Mouse (Mus musculus) limb, embryonic 13.5 days (tissue): Measurements from ENCODE around the gene Pcyt2. TPM values are rescaled to one million over a fixed set of nuclear protein-coding genes. Genes with fewer than 3 reads are reported as not detected.
A peak's percentile ranks its signal among the peaks of the same experiment; 100 is the strongest.

Experiments
- ATAC-seq: fragments of 200-750 bp; cut with Nextera tagmentation; 2 replicates; pipeline ENCODE4 v1.8.0; 2017; ENCODE audit warnings: low read depth, moderate number of reproducible peaks, moderate TSS enrichment; ENCODE audit not compliant: low FRiP score
- H3K27ac ChIP-seq: fragments of 300-500 bp; sonication (generic); 2 replicates; pipeline ENCODE4 v1.5.1; 2015; ENCODE audit warnings: inconsistent platforms, mild to moderate bottlenecking, moderate library complexity
- H3K27me3 ChIP-seq: fragments of 300-500 bp; sonication (generic); 2 replicates; pipeline ENCODE4 v1.6.1; 2015; ENCODE audit warnings: mild to moderate bottlenecking, inconsistent platforms
- H3K36me3 ChIP-seq: fragments of 300-500 bp; sonication (generic); 2 replicates; pipeline ENCODE4 v1.6.1; 2015; ENCODE audit warnings: inconsistent platforms, mild to moderate bottlenecking, moderate library complexity
- H3K4me1 ChIP-seq: fragments of 300-500 bp; sonication (generic); 2 replicates; pipeline ENCODE4 v1.6.1; 2015; ENCODE audit warnings: inconsistent platforms
- H3K4me2 ChIP-seq: fragments of 300-500 bp; sonication (generic); replicated peaks from 2 replicates; pipeline ENCODE4 v1.6.1; 2015; ENCODE audit warnings: inconsistent platforms, mild to moderate bottlenecking, moderate library complexity
- H3K4me3 ChIP-seq: fragments of 300-500 bp; sonication (generic); 2 replicates; pipeline ENCODE4 v1.5.1; 2015; ENCODE audit warnings: moderate library complexity, mild to moderate bottlenecking, inconsistent platforms
- H3K9ac ChIP-seq: fragments of 300-500 bp; sonication (generic); 2 replicates; pipeline ENCODE4 v1.6.1; 2015; ENCODE audit warnings: mild to moderate bottlenecking, inconsistent platforms
- H3K9me3 ChIP-seq: fragments of 300-500 bp; sonication (generic); 2 replicates; pipeline ENCODE4 v1.6.1; 2016; ENCODE audit warnings: inconsistent platforms
- WGBS: fragments of 180-500 bp; shearing (Covaris S2); methylation state at CpG from one replicate; pipeline ENCODE4 v1.1.7; 2015; 5-methylcytosine and 5-hydroxymethylcytosine counted together
- polyA plus RNA-seq: library from polyadenylated mRNA; unstranded; fragments of >200 nt; fragmentation: Nextera tagmentation; extraction: Ambion mirVana; gene quantifications from 2 replicates; pipeline ENCODE4 v1.2.1, GENCODE M21; 2015

Gene Pcyt2
- polyA plus RNA-seq, 1 experiment from 2014 or later = 150 TPM

DNA sequence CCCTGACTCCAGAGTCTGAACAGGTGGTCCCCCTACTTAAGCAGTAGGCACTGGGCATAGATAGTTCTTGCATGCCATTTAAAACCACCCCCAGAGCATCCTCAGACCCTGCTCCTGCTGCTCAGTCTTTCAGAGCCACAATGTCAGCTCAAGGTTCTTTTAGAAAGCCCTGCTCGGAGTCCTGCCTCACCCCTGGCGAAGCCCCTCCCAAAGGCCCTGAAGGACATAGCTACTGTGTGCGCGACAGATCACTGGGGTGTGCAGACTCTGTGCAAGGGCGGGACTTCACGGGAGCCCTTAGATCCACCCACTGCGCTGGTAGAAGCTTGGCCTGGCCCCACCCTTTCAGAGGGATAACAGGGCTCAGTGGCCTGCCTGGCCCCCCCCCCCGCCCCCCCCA is 8.5 kb downstream of the Pcyt2 start:
- Histone ChIP-seq H3K27me3 (peaks cover 25% of the 10 kb centered on the region), H3K4me2 (peak overlapping the region; percentile 67; the same call in 1 of the 2 replicates), H3K9ac (peak overlapping the region; percentile 63; the same call in 1 of the 2 replicates), H3K27ac (no peak overlapping the region), H3K36me3 (peaks cover 79% of the 10 kb centered on the region), H3K4me1 (peaks cover 20% of the 10 kb centered on the region), H3K9me3 (no peaks in the 10 kb centered on the region), H3K4me3 (no peak overlapping the region)
- ATAC-seq = no peak
- WGBS = 47% methylated on average over 7 of the region's 8 CpGs

DNA sequence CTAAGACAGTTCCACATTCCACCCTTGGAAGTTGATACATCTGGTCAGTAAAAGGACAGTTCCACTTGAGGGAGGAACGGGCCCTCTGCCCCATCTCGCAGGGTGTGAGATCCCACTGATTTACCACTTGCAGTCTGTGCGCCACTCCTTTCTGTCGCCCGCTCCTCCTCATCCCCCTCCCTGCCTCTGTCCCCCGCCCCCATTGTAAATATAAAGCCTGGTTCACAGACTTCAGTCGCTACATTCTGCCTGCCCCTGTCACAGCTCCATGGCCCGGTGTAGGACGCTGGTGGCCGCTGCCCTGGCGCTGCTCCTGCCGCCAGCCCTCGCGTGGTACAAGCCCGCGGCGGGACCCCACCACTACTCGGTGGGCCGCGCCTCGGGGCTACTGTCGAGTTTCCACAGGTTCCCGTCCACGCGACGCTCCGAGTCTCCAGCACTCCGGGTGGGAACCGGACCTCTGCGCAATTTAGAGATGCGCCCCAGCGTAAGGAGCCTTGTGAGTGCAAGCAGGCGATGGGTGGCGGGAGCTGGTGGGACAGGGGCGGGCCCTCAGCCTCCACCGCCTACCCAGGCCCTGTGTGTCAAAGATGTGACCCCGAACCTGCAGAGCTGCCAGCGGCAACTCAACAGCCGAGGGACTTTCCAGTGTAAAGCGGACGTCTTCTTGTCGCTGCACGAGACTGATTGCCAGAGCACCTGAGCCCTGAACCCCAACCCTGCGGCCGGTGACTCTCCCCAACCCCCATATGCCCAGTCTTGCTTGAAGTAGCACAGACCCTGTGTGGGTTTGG is 9.3 kb downstream of the Pcyt2 start, which contains the start of gene Npb:
Gene Npb (plus strand): TSS at position 237 of the 794 bp plus-strand sequence.
- H3K9ac ChIP-seq = peak within 1 kb of the TSS; percentile 63
- no peaks in the 10 kb centered on the region for H3K9me3 ChIP-seq
- H3K36me3 ChIP-seq = peaks cover 79% of the 10 kb centered on the region
- peak within 1 kb of the TSS; percentile 40 for H3K4me3 ChIP-seq
- peaks cover 20% of the 10 kb centered on the region for H3K4me1 ChIP-seq
- 4% methylated on average over 45 of the region's 45 CpGs for WGBS
- H3K27me3 ChIP-seq = peaks cover 25% of the 10 kb centered on the region
- peak within 1 kb of the TSS; percentile 67 for H3K4me2 ChIP-seq
- H3K27ac ChIP-seq = no peak within 1 kb of the TSS; the same call in 1 of the 2 replicates
- ATAC-seq = no peak

DNA sequence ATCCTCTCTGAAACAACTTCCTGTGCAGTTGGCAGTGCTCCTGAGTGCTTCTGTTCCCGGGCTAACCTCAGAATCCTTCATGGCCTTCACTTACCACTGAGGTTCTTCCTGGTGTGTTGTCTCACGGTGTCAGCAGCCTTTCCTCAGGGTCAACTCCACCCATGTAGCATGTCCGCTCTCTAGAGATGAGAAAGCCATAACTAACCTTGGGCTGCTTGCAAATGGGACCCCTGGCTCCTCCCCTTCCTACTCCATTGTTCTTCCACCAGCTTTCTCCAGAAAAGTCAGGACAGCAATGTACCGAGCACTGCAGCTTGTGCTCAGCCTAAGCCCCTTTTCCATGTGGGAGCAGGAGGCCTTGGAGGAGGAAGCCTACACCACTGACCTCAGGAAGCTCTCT is 11.0 kb downstream of the Pcyt2 start:
- no peak for ATAC-seq
- Histone ChIP-seq H3K4me3 (no peak overlapping the region), H3K27me3 (peaks cover 25% of the 10 kb centered on the region), H3K9ac (no peak overlapping the region), H3K9me3 (no peaks in the 10 kb centered on the region), H3K27ac (no peak overlapping the region; the same call in 1 of the 2 replicates), H3K4me2 (no peak overlapping the region), H3K36me3 (peaks cover 79% of the 10 kb centered on the region), H3K4me1 (peaks cover 20% of the 10 kb centered on the region)
- 83% methylated on average over 4 of the region's 4 CpGs for WGBS

DNA sequence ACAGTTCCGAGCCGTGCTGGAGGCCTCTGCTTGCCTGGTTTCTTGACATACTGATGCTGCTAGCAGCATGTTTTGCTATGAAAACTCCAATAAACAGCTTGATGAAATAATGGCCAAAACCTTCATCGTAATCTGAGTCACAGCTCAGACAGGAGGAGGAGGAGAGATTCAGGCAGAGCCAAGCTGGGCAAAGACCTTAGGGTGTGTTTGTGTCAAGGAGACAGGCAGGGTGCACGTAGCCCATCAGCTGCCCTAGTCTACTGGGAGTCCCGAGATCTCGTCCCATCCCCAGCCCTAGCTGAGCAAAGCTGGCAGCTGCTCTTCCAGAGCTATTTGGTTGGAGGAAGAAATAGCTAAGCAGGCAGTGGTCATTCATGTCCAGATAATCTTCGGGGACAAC is 12.1 kb downstream of the Pcyt2 start:
- peaks cover 78% of the 10 kb centered on the region for H3K36me3 ChIP-seq
- no peak overlapping the region for H3K9ac ChIP-seq
- H3K27ac ChIP-seq = no peak overlapping the region
- ATAC-seq = no peak
- H3K4me3 ChIP-seq = no peak overlapping the region
- H3K4me2 ChIP-seq = no peak overlapping the region
- WGBS = 88% methylated on average over 7 of the region's 7 CpGs
- H3K27me3 ChIP-seq = peaks cover 25% of the 10 kb centered on the region
- peaks cover 20% of the 10 kb centered on the region for H3K4me1 ChIP-seq
- no peaks in the 10 kb centered on the region for H3K9me3 ChIP-seq

DNA sequence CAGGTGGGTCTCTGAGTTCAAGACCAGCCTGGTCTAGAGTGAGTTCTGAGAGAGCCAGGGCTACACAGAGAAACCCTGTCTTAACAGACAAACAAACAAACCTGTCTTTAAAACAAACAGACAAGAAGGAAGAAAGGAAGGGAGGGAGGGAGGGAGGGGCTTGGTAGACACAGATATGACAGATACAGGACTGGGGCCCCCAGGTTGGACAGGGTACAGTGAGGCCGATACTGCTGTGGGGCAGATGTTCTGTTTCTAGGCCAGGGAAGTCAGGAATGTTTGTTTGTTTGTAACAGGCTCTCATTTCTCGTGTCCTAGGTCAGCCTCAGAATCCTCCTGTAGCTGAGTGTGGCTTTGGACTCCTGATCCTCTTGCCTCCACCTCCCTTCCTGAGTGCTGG is 14.2 kb downstream of the Pcyt2 start:
- Histone ChIP-seq H3K4me2 (no peak overlapping the region), H3K4me3 (no peak overlapping the region), H3K36me3 (peaks cover 74% of the 10 kb centered on the region), H3K27me3 (peaks cover 12% of the 10 kb centered on the region), H3K9ac (no peak overlapping the region), H3K9me3 (no peaks in the 10 kb centered on the region), H3K4me1 (peaks cover 26% of the 10 kb centered on the region), H3K27ac (no peak overlapping the region)
- WGBS = 84% methylated on average over 2 of the region's 2 CpGs
- ATAC-seq = no peak

DNA sequence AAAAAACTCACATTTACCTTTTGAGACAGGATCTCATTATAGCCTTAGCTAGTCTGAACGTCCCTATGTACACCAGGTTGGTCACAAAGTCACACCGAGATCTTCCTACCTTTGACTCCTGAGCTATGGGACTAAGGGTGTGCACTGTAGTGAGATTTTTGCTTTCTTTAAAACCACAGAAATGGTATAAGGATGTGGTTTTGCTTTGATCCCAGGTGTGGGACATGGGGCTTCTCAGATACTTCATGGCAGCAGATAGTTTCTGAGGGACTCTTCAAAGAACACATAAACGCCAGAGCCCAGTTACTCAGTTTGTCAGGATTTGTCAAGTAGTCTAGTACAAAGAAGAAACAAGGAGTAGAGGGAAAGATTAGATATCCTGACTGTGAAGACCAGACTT is 17.0 kb downstream of the Pcyt2 start:
- Histone ChIP-seq H3K4me2 (no peak overlapping the region), H3K27me3 (no peaks in the 10 kb centered on the region), H3K27ac (no peak overlapping the region), H3K4me3 (no peak overlapping the region), H3K9ac (no peak overlapping the region), H3K36me3 (peaks cover 71% of the 10 kb centered on the region), H3K4me1 (peaks cover 28% of the 10 kb centered on the region), H3K9me3 (no peaks in the 10 kb centered on the region)
- 94% methylated on average over 3 of the region's 3 CpGs for WGBS
- no peak for ATAC-seq

DNA sequence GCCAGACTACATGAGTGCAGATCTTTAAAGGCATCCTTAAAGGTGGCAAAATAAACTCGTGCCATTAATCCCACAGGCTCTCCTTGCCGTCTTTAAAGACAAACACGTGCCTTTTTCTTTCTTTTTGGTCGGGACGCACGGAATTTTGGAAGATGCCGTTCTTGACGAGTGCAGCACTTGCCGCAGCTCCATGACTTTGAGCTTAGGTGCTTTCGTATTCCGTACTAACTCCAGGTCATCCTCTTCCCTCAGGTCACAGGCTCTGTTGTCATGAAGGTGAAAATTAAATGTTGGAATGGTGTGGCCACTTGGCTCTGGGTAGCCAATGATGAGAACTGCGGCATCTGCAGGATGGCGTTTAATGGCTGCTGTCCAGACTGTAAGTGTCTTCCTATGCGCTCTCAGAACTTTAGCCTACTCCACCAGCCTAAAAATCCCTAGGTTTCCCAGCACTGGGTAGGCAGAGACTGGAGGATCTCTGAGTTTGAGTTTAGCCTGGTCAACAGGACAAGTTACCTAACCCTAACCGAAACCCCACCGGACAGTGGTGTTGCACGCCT is 18.7 kb downstream of the Pcyt2 start:
- WGBS = 42% methylated on average over 17 of the region's 17 CpGs
- peak overlapping the region; percentile 87; the same call in 1 of the 2 replicates for H3K27ac ChIP-seq

DNA sequence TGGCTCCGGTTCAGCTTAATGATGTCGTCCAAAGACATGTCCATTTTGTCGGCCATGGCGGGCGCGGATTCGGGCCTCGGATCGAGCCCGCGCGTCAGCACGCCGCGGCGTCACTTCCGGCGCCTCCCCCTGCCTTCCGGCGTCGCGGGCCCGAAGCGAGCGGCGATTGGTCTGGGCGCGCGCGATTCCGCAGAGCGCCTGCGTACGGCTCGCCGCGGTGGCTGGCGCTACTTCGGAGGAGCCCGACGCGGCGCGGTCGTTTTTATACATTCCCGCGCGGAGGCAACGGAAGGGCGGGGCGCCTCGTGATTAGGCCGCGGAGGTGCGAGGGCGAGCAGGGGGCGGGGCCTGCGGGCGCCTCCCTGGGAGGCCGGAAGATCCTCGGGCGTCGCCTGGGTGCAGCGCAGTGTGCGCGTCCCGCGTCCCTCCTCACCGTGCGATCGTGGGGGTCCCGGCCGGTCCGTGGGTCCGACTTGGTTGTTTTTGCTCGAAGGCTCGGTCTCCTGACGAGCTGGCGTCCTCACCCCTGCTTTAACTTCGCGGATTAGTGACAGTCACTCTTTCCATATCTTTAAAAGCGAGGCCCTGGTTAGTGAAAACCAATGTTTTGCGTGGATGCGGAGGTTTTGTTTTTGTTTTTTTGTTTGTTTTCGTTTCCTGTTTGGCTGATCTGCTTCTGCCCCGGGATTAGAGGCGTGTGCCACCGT is 19.3 kb downstream of the Pcyt2 start, which contains the start of the genes Alyref and Anapc11:
Gene Alyref (minus strand): TSS at position 83 of the 707 bp plus-strand sequence.
Gene Anapc11 (plus strand): TSS at position 139 of the 707 bp plus-strand sequence.
- Histone ChIP-seq H3K36me3 (peaks cover 70% of the 10 kb centered on the region), H3K4me3 (peak within 1 kb of the TSS; percentile 92), H3K9me3 (no peaks in the 10 kb centered on the region), H3K4me2 (peak within 1 kb of the TSS; percentile 93), H3K27me3 (no peaks in the 10 kb centered on the region), H3K4me1 (peaks cover 28% of the 10 kb centered on the region), H3K27ac (peak within 1 kb of the TSS; percentile 93), H3K9ac (peak within 1 kb of the TSS; percentile 99)
- ATAC-seq = peak; percentile 98
- WGBS = under 1% methylated on average over 85 of the region's 88 CpGs

More for the DNA sequence above, 18.7 kb downstream of the Pcyt2 start:
- Histone ChIP-seq H3K4me2 (peak overlapping the region; percentile 93), H3K4me3 (peak overlapping the region; percentile 92), H3K9ac (peak overlapping the region; percentile 76), H3K4me1 (peaks cover 28% of the 10 kb centered on the region), H3K36me3 (peaks cover 70% of the 10 kb centered on the region), H3K9me3 (no peaks in the 10 kb centered on the region), H3K27me3 (no peaks in the 10 kb centered on the region)
- no peak for ATAC-seq

DNA sequence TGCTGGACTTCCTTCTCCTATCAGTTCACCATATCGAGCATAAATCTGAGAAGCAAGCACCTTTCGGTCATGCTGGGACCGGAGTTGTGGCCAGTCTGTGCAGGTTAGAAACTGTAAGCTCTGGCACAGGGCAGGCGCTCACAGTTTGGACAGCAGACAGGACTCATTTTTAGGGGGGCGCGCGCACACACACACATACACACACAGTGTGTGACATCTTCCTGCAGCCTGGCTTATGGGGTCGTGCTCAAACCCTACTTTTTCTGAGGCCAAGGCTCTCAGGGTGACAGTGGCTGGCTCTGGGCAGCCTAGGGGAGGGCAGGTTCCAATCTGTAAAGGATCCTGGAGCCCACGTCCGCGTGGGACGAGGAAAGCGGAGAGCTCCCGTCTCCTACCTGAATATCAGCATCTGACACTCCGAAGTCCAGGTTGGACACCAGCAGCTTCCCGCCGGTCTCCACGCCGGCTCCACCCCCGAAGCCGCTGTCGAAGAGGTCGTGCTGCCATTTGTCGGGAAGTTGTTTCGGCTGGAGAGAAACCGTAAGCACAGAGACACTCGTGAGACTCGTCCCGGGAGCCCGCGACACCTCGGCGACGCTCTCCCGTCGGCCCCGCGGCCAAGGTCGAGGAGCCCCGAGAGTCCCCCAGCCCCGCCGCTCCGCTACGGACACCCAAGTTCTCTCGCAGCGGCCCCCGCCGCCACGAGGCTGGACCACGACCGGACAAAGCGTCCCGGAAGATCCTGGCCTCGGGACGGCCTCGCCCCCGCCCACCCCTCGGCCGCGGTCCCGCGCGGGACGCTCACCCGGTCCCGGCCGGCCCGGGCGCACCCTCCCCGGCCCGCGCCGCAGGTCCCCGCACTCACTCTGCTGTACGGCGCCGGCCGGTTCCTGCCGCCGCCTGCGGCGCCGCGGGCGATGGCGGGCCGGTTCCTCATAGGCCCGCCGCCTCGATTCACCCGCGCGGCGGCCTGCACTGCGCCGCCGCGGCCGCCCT is 20.2 kb downstream of the Pcyt2 start:
- peak; percentile 49 for ATAC-seq
- peak overlapping the region; percentile 93 for H3K27ac ChIP-seq
- peak overlapping the region; percentile 99 for H3K9ac ChIP-seq
- peak overlapping the region; percentile 92 for H3K4me3 ChIP-seq
- peaks cover 28% of the 10 kb centered on the region for H3K4me1 ChIP-seq
- H3K36me3 ChIP-seq = peaks cover 70% of the 10 kb centered on the region
- no peaks in the 10 kb centered on the region for H3K9me3 ChIP-seq
- peak overlapping the region; percentile 93 for H3K4me2 ChIP-seq
- WGBS = 4% methylated on average over 90 of the region's 99 CpGs
- no peaks in the 10 kb centered on the region for H3K27me3 ChIP-seq

DNA sequence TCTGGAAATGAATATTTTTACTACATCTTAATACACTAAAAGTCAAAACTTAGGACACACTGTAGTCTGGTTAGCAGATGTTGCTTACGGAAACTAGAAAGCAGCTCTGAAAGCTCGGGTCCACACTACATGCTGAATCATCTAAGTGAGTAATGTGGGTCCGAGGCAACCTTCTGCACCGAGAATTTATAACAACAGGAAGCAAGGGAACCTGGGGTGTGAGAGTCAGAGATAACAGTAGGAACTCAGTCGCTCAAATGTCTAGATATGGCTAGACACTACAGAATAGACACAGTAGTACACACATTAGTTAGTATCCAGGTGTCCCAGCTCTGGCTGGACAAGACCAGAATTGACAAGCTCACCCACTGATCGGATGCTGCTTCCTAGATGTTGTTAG is 29.2 kb downstream of the Pcyt2 start:
- Histone ChIP-seq H3K27me3 (no peaks in the 10 kb centered on the region), H3K4me3 (no peak overlapping the region), H3K36me3 (peaks cover 95% of the 10 kb centered on the region), H3K9me3 (peaks cover 6% of the 10 kb centered on the region; the same call in 1 of the 2 replicates), H3K9ac (no peak overlapping the region), H3K4me1 (no peaks in the 10 kb centered on the region), H3K27ac (no peak overlapping the region), H3K4me2 (no peak overlapping the region)
- no peak for ATAC-seq
- WGBS = 95% methylated on average over 6 of the region's 6 CpGs

DNA sequence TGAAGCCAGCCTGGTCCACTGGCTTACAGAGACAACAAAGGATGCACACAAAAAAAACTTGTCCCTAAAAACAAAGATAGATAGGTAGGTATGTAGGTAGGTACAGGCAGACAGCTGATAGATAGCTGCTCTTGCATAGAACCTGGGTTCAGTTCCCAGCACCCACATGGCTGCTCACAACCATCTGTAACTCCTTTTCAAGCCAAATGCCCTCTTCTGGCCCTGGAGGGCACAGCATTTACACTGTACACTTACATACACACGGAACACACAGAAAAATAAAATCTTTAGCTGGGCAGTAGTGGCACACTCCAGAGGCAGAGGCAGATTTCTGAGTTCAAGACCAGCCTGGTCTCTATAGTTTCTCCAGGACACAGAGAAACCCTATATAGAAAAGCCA is 33.8 kb downstream of the Pcyt2 start:
- no peak for ATAC-seq
- no peak overlapping the region for H3K27ac ChIP-seq
- H3K27me3 ChIP-seq = no peaks in the 10 kb centered on the region
- no peak overlapping the region for H3K4me3 ChIP-seq
- 93% methylated on average over 1 of the region's 1 CpGs for WGBS
- peaks cover 6% of the 10 kb centered on the region; the same call in 1 of the 2 replicates for H3K9me3 ChIP-seq
- peaks cover 62% of the 10 kb centered on the region for H3K36me3 ChIP-seq
- H3K4me2 ChIP-seq = no peak overlapping the region
- no peak overlapping the region for H3K9ac ChIP-seq
- peaks cover 24% of the 10 kb centered on the region for H3K4me1 ChIP-seq
